Mouse (Mus musculus): ENCODE data around the gene Wfdc16.

- TF ChIP-seq POLR2A (IDR thresholded peaks at IDR 0.05; ENCODE audit: control insufficient read depth, extremely low read depth, insufficient read depth, low read length, poor library complexity) (no peak), CTCF (IDR thresholded peaks at IDR 0.05; ENCODE audit: borderline replicate concordance, control insufficient read depth, extremely low read depth, insufficient read depth, low read length, poor library complexity) (no peak)
Observed at GRCm38 (mm10) chr2:164600179-164600578, 38.4 kb downstream of the Wfdc16 start.
